Mouse (Mus musculus) small intestine, adult 2 months (tissue): ENCODE results near the gene Gm10031. TPM values are rescaled to one million over a fixed set of nuclear protein-coding genes. Genes with fewer than 3 reads are reported as not detected.
"Not testable (repeated sequence)": the region's sequence is repeated elsewhere in the genome, so short reads cannot be mapped to it uniquely, and the experiment has no call there.

ENCODE experiments used
- H3K27ac ChIP-seq: fragments of 200-500 bp; 2 replicates; pipeline ENCODE4 v1.5.1; 2012; ENCODE audit warnings: low read depth, low read length, control low read depth, inconsistent platforms; ENCODE audit not compliant: insufficient read depth
- H3K27me3 ChIP-seq: fragments of 200-500 bp; 2 replicates; pipeline ENCODE4 v1.6.1; 2012; ENCODE audit warnings: mild to moderate bottlenecking, moderate library complexity, low read length, inconsistent platforms; ENCODE audit not compliant: control insufficient read depth, insufficient read depth
- H3K36me3 ChIP-seq: fragments of 200-500 bp; 2 replicates; pipeline ENCODE4 v1.6.1; 2012; ENCODE audit warnings: mild to moderate bottlenecking, low read length, control low read depth, inconsistent platforms; ENCODE audit not compliant: control insufficient read depth, insufficient read depth
- H3K4me1 ChIP-seq: fragments of 200-500 bp; 2 replicates; pipeline ENCODE4 v1.6.1; 2012; ENCODE audit warnings: low read length, inconsistent platforms, mixed read lengths; ENCODE audit not compliant: control insufficient read depth, insufficient read depth, insufficient read length
- H3K4me3 ChIP-seq: fragments of 200-500 bp; 2 replicates; pipeline ENCODE4 v1.5.1; 2012; ENCODE audit warnings: low read depth, mild to moderate bottlenecking, control low read depth, inconsistent platforms, low read length, moderate library complexity
- CTCF ChIP-seq: fragments of 200-500 bp; IDR thresholded peaks from 2 replicates; pipeline ENCODE4 v1.5.1; 2012; ENCODE audit warnings: low read depth, mild to moderate bottlenecking, control low read depth, inconsistent platforms, low read length, moderate library complexity, mixed read lengths; ENCODE audit not compliant: insufficient replicate concordance, insufficient read length; ENCODE audit errors: extremely low read depth
- POLR2A ChIP-seq: fragments of 200-500 bp; IDR thresholded peaks from 2 replicates; pipeline ENCODE4 v1.6.1; 2012; ENCODE audit warnings: low read depth, mild to moderate bottlenecking, control low read depth, inconsistent platforms, low read length, moderate library complexity
- WGBS: fragments of 180-500 bp; shearing (Covaris S2); methylation state at CpG from one replicate; pipeline ENCODE4 v1.1.7; 2018; 5-methylcytosine and 5-hydroxymethylcytosine counted together
- polyA plus RNA-seq: library from polyadenylated mRNA; depleted of rRNA; stranded (reverse); fragments of >200 nt; gene quantifications from 2 replicates; pipeline ENCODE4 v1.2.3, GENCODE M21; 2012; rRNA removed

The Gm10031 gene
- 10.3 and 27.8 TPM in 2 replicates for polyA plus RNA-seq

- not testable (repeated sequence) for H3K4me3 ChIP-seq, H3K27ac ChIP-seq, H3K27me3 ChIP-seq, H3K4me1 ChIP-seq, H3K36me3 ChIP-seq
- WGBS = 91% methylated on average over 22 of the region's 22 CpGs
Measured at GRCm38 (mm10) chr1:156523842-156524241, at the start of gene Gm10031. Gene Gm10031 (plus strand): TSS chr1:156524012.

- TF ChIP-seq CTCF (no peak), POLR2A (no peak)
- Histone ChIP-seq H3K27me3 (no peaks in the 10 kb centered on the region), H3K4me3 (no peak overlapping the region), H3K4me1 (peaks cover 28% of the 10 kb centered on the region), H3K36me3 (no peaks in the 10 kb centered on the region), H3K27ac (no peak overlapping the region)
- 56% methylated on average over 3 of the region's 3 CpGs for WGBS
Measured at GRCm38 (mm10) chr1:156474854-156475253, 49.0 kb upstream of the Gm10031 start.

- Histone ChIP-seq H3K4me1 (peaks cover 28% of the 10 kb centered on the region), H3K4me3 (no peak overlapping the region), H3K36me3 (no peaks in the 10 kb centered on the region), H3K27ac (no peak overlapping the region), H3K27me3 (no peaks in the 10 kb centered on the region)
- TF ChIP-seq CTCF (no peak), POLR2A (no peak)
- 70% methylated on average over 2 of the region's 2 CpGs for WGBS
Measured at GRCm38 (mm10) chr1:156476016-156476415, 47.8 kb upstream of the Gm10031 start.

GRCm38 (mm10) chr1:156476535-156476934, 47.3 kb upstream of the Gm10031 start:
- Histone ChIP-seq H3K27me3 (no peaks in the 10 kb centered on the region), H3K4me3 (no peak overlapping the region), H3K36me3 (no peaks in the 10 kb centered on the region), H3K4me1 (peaks cover 26% of the 10 kb centered on the region), H3K27ac (no peak overlapping the region)
- TF ChIP-seq CTCF = no peak
- TF ChIP-seq POLR2A = no peak
- 22% methylated on average over 7 of the region's 7 CpGs for WGBS

- WGBS = 90% methylated on average over 3 of the region's 3 CpGs
- Histone ChIP-seq H3K27ac (no peak overlapping the region), H3K27me3 (no peaks in the 10 kb centered on the region), H3K36me3 (no peaks in the 10 kb centered on the region), H3K4me3 (no peak overlapping the region), H3K4me1 (peaks cover 14% of the 10 kb centered on the region; the same call in 1 of the 2 replicates)
- TF ChIP-seq POLR2A (no peak), CTCF (no peak)
Measured at GRCm38 (mm10) chr1:156481826-156482225, 42.0 kb upstream of the Gm10031 start.

GRCm38 (mm10) chr1:156487498-156487897, 36.3 kb upstream of the Gm10031 start:
- Histone ChIP-seq H3K4me3 (no peak overlapping the region), H3K27ac (no peak overlapping the region), H3K4me1 (no peaks in the 10 kb centered on the region), H3K27me3 (no peaks in the 10 kb centered on the region), H3K36me3 (no peaks in the 10 kb centered on the region)
- WGBS = 97% methylated on average over 7 of the region's 7 CpGs
- TF ChIP-seq CTCF (no peak), POLR2A (no peak)

GRCm38 (mm10) chr1:156488031-156488430, 35.8 kb upstream of the Gm10031 start:
- 56% methylated on average over 5 of the region's 5 CpGs for WGBS
- Histone ChIP-seq H3K36me3 (no peaks in the 10 kb centered on the region), H3K4me3 (no peak overlapping the region), H3K4me1 (no peaks in the 10 kb centered on the region), H3K27ac (no peak overlapping the region), H3K27me3 (no peaks in the 10 kb centered on the region)
- TF ChIP-seq CTCF (no peak), POLR2A (no peak)

GRCm38 (mm10) chr1:156491226-156491796, 32.5 kb upstream of the Gm10031 start:
- no peaks in the 10 kb centered on the region for H3K4me1 ChIP-seq
- no peak for TF ChIP-seq CTCF
- TF ChIP-seq POLR2A = no peak
- H3K4me3 ChIP-seq = no peak overlapping the region
- H3K27ac ChIP-seq = no peak overlapping the region
- no peaks in the 10 kb centered on the region for H3K36me3 ChIP-seq
- WGBS = 68% methylated on average over 4 of the region's 4 CpGs
- H3K27me3 ChIP-seq = no peaks in the 10 kb centered on the region
